Mouse (Mus musculus) B cell, adult 62 days (primary cell): Measurements from ENCODE around the gene Dus1l. TPM values are rescaled to one million over a fixed set of nuclear protein-coding genes. Genes with fewer than 3 reads are reported as not detected.

Experiments
- total RNA-seq: library from RNA; stranded (reverse); gene quantifications from 4 replicates; pipeline ENCODE4 v1.2.4, GENCODE M21; 2023

Gene Dus1l
- 49.8 to 57.3 TPM (median 53.2 TPM) in 4 replicates for total RNA-seq

GRCm38 (mm10) chr11:120795756-120796613 is at the start of gene Dus1l:
Dus1l (minus strand) TSS chr11:120796403.

GRCm38 (mm10) chr11:120823956-120824786 is 28.0 kb upstream of the Dus1l start, which contains the start of gene Fasn:
Fasn (minus strand) TSS chr11:120824547.

GRCm38 (mm10) chr11:120784064-120784791 is 12.0 kb downstream of the Dus1l start, which contains the start of the genes Rfng and Gps1:
Rfng (minus strand) TSS chr11:120784207.
Gps1 (plus strand) TSS chr11:120784272.

GRCm38 (mm10) chr11:120762672-120763041 is 33.5 kb downstream of the Dus1l start, which contains the start of gene Hmga1b:
Hmga1b (plus strand) TSS chr11:120762794.

Other genes starting within 250 kb of the Dus1l start
- 38.2 to 45.1 TPM (median 40.3 TPM) in 4 replicates for gene Mcrip1, start 246.7 kb downstream of the Dus1l start, total RNA-seq
- not detected in 4 replicates for gene Ppp1r27, start 245.3 kb downstream of the Dus1l start, total RNA-seq
- gene P4hb, start 223.2 kb downstream of the Dus1l start, total RNA-seq: 147 to 174 TPM (median 161 TPM) in 4 replicates
- gene Arhgdia, start 214.8 kb downstream of the Dus1l start, total RNA-seq: 511 to 532 TPM (median 521 TPM) in 4 replicates
- 140 to 161 TPM (median 155 TPM) in 4 replicates for gene Alyref, start 198.0 kb downstream of the Dus1l start, total RNA-seq
- gene Anapc11, start 198.0 kb downstream of the Dus1l start, total RNA-seq: 39.9 to 45.2 TPM (median 44.4 TPM) in 4 replicates
- not detected in 4 replicates for gene Npb, start 187.9 kb downstream of the Dus1l start, total RNA-seq
- 101 to 110 TPM (median 102 TPM) in 4 replicates for gene Pcyt2, start 178.5 kb downstream of the Dus1l start, total RNA-seq
- gene Sirt7, start 171.2 kb downstream of the Dus1l start, total RNA-seq: 95.8 to 118 TPM (median 106 TPM) in 4 replicates
- gene Mafg, start 162.8 kb downstream of the Dus1l start, total RNA-seq: 66.1 to 75.4 TPM (median 73.7 TPM) in 4 replicates
- 0.81 to 4.3 TPM (median 1.4 TPM) in 4 replicates for gene Pycr1, start 152.6 kb downstream of the Dus1l start, total RNA-seq
- gene Myadml2, start 148.2 kb downstream of the Dus1l start, total RNA-seq: 1.5 to 2.0 TPM in 2 of 4 replicates, not detected in the others
- gene Notum, start 135.2 kb downstream of the Dus1l start, total RNA-seq: not detected in 4 replicates
- 95.9 to 114 TPM (median 110 TPM) in 4 replicates for gene Aspscr1, start 123.4 kb downstream of the Dus1l start, total RNA-seq
- gene Cenpx, start 82.7 kb downstream of the Dus1l start, total RNA-seq: 26.6 to 39.0 TPM (median 29.3 TPM) in 4 replicates
- 36.7 to 47.4 TPM (median 37.6 TPM) in 4 replicates for gene Lrrc45, start 82.5 kb downstream of the Dus1l start, total RNA-seq
- 0.86 TPM in 1 of 4 replicates, not detected in the others for gene Rac3, start 74.9 kb downstream of the Dus1l start, total RNA-seq
- gene Dcxr, start 69.1 kb downstream of the Dus1l start, total RNA-seq: 13.4 to 18.0 TPM (median 16.8 TPM) in 4 replicates
- not detected in 4 replicates for gene Cbr2, start 64.3 kb downstream of the Dus1l start, total RNA-seq
- gene Hmga1b, start 33.6 kb downstream of the Dus1l start, total RNA-seq: 33.4 to 46.4 TPM (median 42.5 TPM) in 4 replicates
- gene Rfng, start 12.2 kb downstream of the Dus1l start, total RNA-seq: 12.1 to 16.6 TPM (median 12.6 TPM) in 4 replicates
- 70.3 to 87.1 TPM (median 75.6 TPM) in 4 replicates for gene Gps1, start 12.1 kb downstream of the Dus1l start, total RNA-seq
- gene Fasn, start 28.1 kb upstream of the Dus1l start, total RNA-seq: 117 to 130 TPM (median 124 TPM) in 4 replicates
- 0.54 to 1.0 TPM (median 0.88 TPM) in 4 replicates for gene Ccdc57, start 136.5 kb upstream of the Dus1l start, total RNA-seq
- 0.95 to 1.4 TPM (median 1.3 TPM) in 4 replicates for gene Slc16a3, start 152.1 kb upstream of the Dus1l start, total RNA-seq
- gene Csnk1d, start 194.9 kb upstream of the Dus1l start, total RNA-seq: 132 to 152 TPM (median 140 TPM) in 4 replicates
- 5.7 to 8.3 TPM (median 7.3 TPM) in 4 replicates for gene Cd7, start 243.0 kb upstream of the Dus1l start, total RNA-seq